Mouse (Mus musculus): Measurements from ENCODE around the gene Agtrap. TPM values are rescaled to one million over a fixed set of nuclear protein-coding genes. Genes with fewer than 3 reads are reported as not detected.

Agtrap gene
- polyA plus RNA-seq, 1 experiment = 34.7 TPM

GRCm38 (mm10) chr4:148091181-148091580 is 3.4 kb upstream of the Agtrap start:
- no peak for TF ChIP-seq CTCF (IDR thresholded peaks at IDR 0.05; ENCODE audit: low read depth, low read length)
- no peak for TF ChIP-seq POLR2A (IDR thresholded peaks at IDR 0.05; ENCODE audit: borderline replicate concordance, low read depth, low read length)
- Histone ChIP-seq H3K4me3 (ENCODE audit: insufficient read depth, low read length) (no peak overlapping the region), H3K27ac (ENCODE audit: insufficient read depth, low read depth, low read length) (no peak overlapping the region), H3K4me1 (ENCODE audit: control insufficient read depth, insufficient read depth, low read length) (peaks cover 10% of the 10 kb centered on the region)

GRCm38 (mm10) chr4:148089166-148089565 is 1.3 kb upstream of the Agtrap start:
- H3K27ac ChIP-seq (ENCODE audit: insufficient read depth, low read depth, low read length) = no peak overlapping the region
- H3K4me1 ChIP-seq (ENCODE audit: control insufficient read depth, insufficient read depth, low read length) = peaks cover 21% of the 10 kb centered on the region
- TF ChIP-seq POLR2A (IDR thresholded peaks at IDR 0.05; ENCODE audit: borderline replicate concordance, low read depth, low read length) = no peak
- no peak for TF ChIP-seq CTCF (IDR thresholded peaks at IDR 0.05; ENCODE audit: low read depth, low read length)

GRCm38 (mm10) chr4:148087091-148087906 is 532 bp downstream of the Agtrap start:
- H3K27ac ChIP-seq (ENCODE audit: insufficient read depth, low read depth, low read length) = peak overlapping the region; percentile 38
- no peak for TF ChIP-seq CTCF (IDR thresholded peaks at IDR 0.05; ENCODE audit: low read depth, low read length)
- TF ChIP-seq POLR2A (IDR thresholded peaks at IDR 0.05; ENCODE audit: borderline replicate concordance, low read depth, low read length) = no peak
- peak overlapping the region; percentile 81 for H3K4me3 ChIP-seq (ENCODE audit: insufficient read depth, low read length)
- peaks cover 32% of the 10 kb centered on the region for H3K4me1 ChIP-seq (ENCODE audit: control insufficient read depth, insufficient read depth, low read length)

More at GRCm38 (mm10) chr4:148089166-148089565, 1.3 kb upstream of the Agtrap start:
- no peak overlapping the region for H3K4me3 ChIP-seq (ENCODE audit: insufficient read depth, low read length)

- no peak overlapping the region for H3K27ac ChIP-seq (ENCODE audit: insufficient read depth, low read depth, low read length)
- no peak for TF ChIP-seq POLR2A (IDR thresholded peaks at IDR 0.05; ENCODE audit: borderline replicate concordance, low read depth, low read length)
- peaks cover 32% of the 10 kb centered on the region for H3K4me1 ChIP-seq (ENCODE audit: control insufficient read depth, insufficient read depth, low read length)
- no peak overlapping the region for H3K4me3 ChIP-seq (ENCODE audit: insufficient read depth, low read length)
Measured at GRCm38 (mm10) chr4:148085907-148086305, 1.9 kb downstream of the Agtrap start.

GRCm38 (mm10) chr4:148085131-148085906 is 2.5 kb downstream of the Agtrap start:
- TF ChIP-seq CTCF (IDR thresholded peaks at IDR 0.05; ENCODE audit: low read depth, low read length) (no peak), POLR2A (IDR thresholded peaks at IDR 0.05; ENCODE audit: borderline replicate concordance, low read depth, low read length) (no peak)
- Histone ChIP-seq H3K27ac (ENCODE audit: insufficient read depth, low read depth, low read length) (no peak overlapping the region), H3K4me3 (ENCODE audit: insufficient read depth, low read length) (no peak overlapping the region), H3K4me1 (ENCODE audit: control insufficient read depth, insufficient read depth, low read length) (peaks cover 32% of the 10 kb centered on the region)

GRCm38 (mm10) chr4:148084261-148084714 is 3.5 kb downstream of the Agtrap start:
- H3K4me3 ChIP-seq (ENCODE audit: insufficient read depth, low read length) = no peak overlapping the region
- H3K4me1 ChIP-seq (ENCODE audit: control insufficient read depth, insufficient read depth, low read length) = peaks cover 32% of the 10 kb centered on the region
- H3K27ac ChIP-seq (ENCODE audit: insufficient read depth, low read depth, low read length) = no peak overlapping the region
- TF ChIP-seq POLR2A (IDR thresholded peaks at IDR 0.05; ENCODE audit: borderline replicate concordance, low read depth, low read length) (no peak), CTCF (IDR thresholded peaks at IDR 0.05; ENCODE audit: low read depth, low read length) (no peak)

GRCm38 (mm10) chr4:148083176-148083899 is 4.5 kb downstream of the Agtrap start:
- no peak for TF ChIP-seq POLR2A (IDR thresholded peaks at IDR 0.05; ENCODE audit: borderline replicate concordance, low read depth, low read length)
- TF ChIP-seq CTCF (IDR thresholded peaks at IDR 0.05; ENCODE audit: low read depth, low read length) = no peak
- no peak overlapping the region for H3K4me3 ChIP-seq (ENCODE audit: insufficient read depth, low read length)
- no peak overlapping the region for H3K27ac ChIP-seq (ENCODE audit: insufficient read depth, low read depth, low read length)
- peaks cover 31% of the 10 kb centered on the region for H3K4me1 ChIP-seq (ENCODE audit: control insufficient read depth, insufficient read depth, low read length)

- Histone ChIP-seq H3K4me3 (ENCODE audit: insufficient read depth, low read length) (no peak overlapping the region), H3K4me1 (ENCODE audit: control insufficient read depth, insufficient read depth, low read length) (peaks cover 27% of the 10 kb centered on the region), H3K27ac (ENCODE audit: insufficient read depth, low read depth, low read length) (no peak overlapping the region)
- TF ChIP-seq POLR2A (IDR thresholded peaks at IDR 0.05; ENCODE audit: borderline replicate concordance, low read depth, low read length) (no peak), CTCF (IDR thresholded peaks at IDR 0.05; ENCODE audit: low read depth, low read length) (peak; percentile 49; the same call in 1 of the 2 replicates)
Measured at GRCm38 (mm10) chr4:148082257-148083044, 5.4 kb downstream of the Agtrap start.

- H3K27ac ChIP-seq (ENCODE audit: insufficient read depth, low read depth, low read length) = no peak overlapping the region
- TF ChIP-seq POLR2A (IDR thresholded peaks at IDR 0.05; ENCODE audit: borderline replicate concordance, low read depth, low read length) = no peak
- TF ChIP-seq CTCF (IDR thresholded peaks at IDR 0.05; ENCODE audit: low read depth, low read length) = no peak
- H3K4me3 ChIP-seq (ENCODE audit: insufficient read depth, low read length) = no peak overlapping the region
- peaks cover 22% of the 10 kb centered on the region for H3K4me1 ChIP-seq (ENCODE audit: control insufficient read depth, insufficient read depth, low read length)
Measured at GRCm38 (mm10) chr4:148081201-148081600, 6.6 kb downstream of the Agtrap start.
